Mouse (Mus musculus) gastrocnemius, postnatal 36 days (tissue): ENCODE measurements at regions not wholly inside any gene's neighbourhood (a gene's known extent, or its start where the extent isn't known, plus 50 kb on each side); places are given as distances from the start of the nearest gene placed in this dataset.

Experiments
- DNase-seq, 2 experiments: peaks; one replicate each; pipeline ENCODE4 v3.0.0; 2022
- intact Hi-C: fragments of 180-260 bp; cut with DNase I; formaldehyde crosslinking; loops from one replicate; pipeline ENCODE4 v1.15.1; 2025

DNA sequence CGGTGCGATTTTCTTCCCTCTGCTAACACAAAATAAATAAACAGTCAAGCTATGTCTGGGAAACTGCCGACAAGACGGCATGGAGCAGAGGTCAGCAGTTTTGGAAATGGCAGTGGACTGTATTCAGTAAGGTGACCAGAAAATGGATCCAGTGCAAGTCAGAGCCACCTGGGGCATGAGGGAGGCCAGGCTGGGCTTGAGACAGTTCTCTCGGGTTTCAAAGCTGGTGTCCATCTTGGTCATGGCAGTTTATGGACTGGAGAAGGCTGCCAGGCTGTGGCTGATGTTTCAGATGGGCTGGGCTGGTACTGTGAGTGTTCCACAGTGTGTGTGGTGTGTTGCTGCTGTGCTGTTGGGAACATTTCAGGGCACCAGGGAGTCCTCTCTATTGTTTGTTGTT is 143.6 kb downstream of the Dmrta2 start:
- intact Hi-C loops, result no loop called here
- no peak for DNase-seq

DNA sequence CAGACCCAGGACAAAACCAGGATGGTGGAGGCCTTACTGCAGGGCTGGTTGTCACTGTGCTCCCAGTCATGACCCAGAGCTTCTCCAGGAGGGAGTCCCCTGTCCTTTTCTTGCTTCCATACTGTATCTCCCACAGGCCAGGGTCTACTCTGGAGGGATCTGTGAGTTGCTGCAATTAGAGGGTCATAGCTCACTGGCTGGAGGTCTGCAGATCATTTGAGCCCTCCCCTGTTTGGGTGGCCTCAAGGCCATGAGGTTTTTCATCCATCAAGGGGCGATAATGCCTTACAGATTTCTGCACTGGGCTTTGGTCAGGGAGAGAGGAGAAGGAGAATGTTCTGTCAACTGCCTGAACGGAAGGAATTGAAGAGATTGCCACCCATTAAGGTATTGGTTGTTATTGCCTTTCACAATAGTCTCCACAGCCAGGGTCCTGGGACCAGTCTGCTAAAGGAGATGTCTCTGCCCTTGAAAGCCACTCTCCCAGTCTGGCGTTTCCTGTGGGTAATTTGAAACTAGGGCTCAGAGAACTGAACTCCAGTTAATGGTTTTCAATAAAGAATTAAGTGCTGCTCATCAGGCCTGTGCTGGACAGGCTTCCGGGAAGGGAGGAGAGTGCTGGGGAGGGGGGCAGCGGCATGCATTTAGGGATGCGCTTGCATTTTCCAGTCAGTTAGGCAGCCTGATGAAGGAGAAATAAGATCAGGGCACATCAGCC is 147.4 kb downstream of the Dmrta2 start:
- intact Hi-C loops, result no loop called here
- DNase-seq, result no peak

DNA sequence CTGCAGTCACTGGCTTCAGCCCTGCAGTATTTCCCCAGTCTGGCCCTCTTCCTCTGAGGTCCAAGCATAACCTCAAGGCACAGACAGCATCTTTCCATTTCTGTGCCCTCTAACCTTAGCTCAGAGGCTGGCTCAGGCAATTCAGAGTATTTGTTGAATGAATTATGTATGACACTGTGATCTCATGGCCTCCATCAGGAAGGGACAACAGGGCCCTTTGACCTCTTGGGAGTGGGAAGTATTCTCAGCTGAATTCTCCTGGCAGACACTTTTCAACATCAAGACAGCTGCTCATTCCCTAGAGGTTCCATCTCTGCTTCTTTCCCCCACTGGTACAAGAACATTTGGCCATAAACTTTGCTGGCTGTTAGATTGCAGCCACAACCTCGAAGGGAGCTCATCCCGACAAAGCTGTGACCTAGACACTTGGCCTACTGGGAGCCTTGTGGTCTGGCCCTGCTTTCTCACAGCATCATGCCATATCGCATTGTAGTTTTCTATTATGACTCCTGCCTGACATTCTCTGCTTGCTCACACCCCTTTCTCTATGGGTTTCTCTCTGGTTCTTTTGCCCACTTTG is 150.2 kb downstream of the Dmrta2 start:
- no peak for DNase-seq
- intact Hi-C loops, result no loop called here

DNA sequence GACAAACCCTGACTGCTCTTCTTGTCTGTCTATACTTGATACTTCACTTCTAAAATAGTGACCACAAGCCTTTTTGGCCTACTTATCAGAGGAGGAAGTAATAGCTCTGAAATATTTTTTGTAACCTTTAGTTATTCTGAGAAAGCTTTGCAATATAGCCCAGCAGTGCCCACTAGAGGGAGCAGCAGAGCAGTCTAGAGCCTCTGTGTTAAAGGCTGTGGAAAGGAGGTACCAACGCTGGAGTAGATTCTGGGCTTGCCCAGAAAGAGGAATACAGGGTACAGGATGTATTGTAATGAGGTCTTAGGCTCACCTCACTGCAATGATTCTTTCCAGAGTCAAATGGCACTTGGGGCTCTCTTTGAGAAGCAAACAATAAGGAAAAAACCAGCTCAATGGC is 151.1 kb downstream of the Dmrta2 start:
- intact Hi-C loops, result no loop called here
- DNase-seq, result no peak

- intact Hi-C loops, result no loop called here
- no peak for DNase-seq
Observed at GRCm38 (mm10) chr4:110129518-110129917, 151.7 kb downstream of the Dmrta2 start.

DNA sequence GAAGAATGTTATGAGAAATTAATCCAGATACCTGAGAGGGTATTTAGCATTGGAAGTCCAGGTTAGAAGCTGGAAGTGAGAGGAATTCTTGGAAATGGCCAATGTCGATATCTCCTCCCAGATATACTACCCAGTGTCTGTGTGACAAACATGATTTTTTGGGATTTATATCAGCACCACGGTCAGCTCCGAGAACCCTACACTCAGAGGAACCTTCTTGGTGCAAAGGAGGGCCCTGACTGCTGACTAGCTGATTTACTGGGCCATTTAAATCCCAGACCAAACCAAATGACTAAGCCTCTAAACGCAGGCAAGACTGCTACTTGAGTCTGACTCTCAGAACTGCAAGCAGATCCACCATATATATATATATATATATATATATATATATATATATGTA is 154.2 kb downstream of the Dmrta2 start:
- intact Hi-C loops, result no loop called here
- no peak for DNase-seq

GRCm38 (mm10) chr4:110134036-110134435 is 156.2 kb downstream of the Dmrta2 start:
- intact Hi-C loops, result no loop called here
- no peak for DNase-seq

DNA sequence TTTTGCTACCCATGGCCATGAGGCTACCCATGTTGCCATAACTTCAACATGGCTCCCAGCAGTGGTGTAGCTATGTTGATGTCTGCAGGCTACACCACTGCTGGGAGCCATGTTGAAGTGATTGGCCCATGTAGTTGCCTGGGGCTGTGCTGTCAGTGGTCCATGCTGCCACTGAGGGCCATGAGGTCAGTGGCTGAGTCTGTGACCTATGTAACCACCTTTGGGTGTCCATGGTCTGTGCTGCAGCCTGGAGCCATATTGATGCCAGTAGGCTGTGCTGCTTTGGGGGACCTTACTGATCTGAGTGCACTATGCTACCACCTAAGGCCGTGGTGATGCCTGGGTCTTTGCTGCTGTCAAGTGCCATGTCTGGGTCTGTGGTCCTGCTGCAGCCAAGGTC is 167.4 kb downstream of the Dmrta2 start:
- intact Hi-C loops, result no loop called here
- DNase-seq, result no peak

DNA sequence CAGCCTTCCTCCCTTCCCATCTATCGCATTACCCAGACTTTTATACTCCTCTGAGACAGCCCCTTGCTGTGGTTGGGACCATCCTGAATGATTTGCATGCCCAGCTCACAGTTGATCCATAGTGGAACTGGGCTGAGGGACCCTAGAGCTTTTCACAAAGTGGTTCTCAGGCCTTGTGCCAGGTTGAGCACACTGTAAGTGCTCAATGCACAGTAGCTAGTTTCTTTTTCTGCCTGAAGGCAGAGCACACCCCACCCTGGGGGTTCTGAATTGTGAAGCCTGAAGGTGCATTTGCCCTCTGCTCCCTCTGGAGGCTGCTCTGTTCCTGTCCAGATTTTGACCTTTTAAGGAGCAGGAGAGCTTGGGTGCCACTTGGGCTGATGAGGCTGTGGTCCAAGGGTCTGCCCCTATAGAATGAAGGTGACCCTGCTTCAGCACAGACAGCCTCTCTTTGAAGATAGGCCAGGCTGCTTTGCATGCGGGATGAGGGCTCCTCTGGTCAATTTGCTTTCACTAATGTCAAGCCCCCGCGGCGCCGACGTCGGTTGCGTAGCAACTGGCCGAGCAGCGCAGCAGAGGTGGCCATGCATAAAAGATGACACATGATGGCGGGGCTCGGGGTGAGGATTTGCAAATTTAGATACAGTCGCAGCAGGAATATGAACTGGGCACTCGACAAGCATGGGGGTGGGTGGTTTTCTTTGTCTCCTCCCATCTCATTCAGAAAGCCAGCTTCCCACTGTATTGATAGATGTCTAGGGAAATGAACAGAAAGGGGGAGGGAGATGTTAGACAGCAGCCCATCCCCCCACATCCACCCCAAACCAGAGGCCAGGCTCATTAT is 174.5 kb downstream of the Dmrta2 start:
- DNase-seq, result no peak
- intact Hi-C loops, result no loop called here
